Mouse (Mus musculus): ENCODE data around the gene Psma5. TPM values are rescaled to one million over a fixed set of nuclear protein-coding genes. Genes with fewer than 3 reads are reported as not detected.

Psma5 gene
- total RNA-seq, 2 experiments from 2014 or later = 48.6 to 50.5 TPM

DNA sequence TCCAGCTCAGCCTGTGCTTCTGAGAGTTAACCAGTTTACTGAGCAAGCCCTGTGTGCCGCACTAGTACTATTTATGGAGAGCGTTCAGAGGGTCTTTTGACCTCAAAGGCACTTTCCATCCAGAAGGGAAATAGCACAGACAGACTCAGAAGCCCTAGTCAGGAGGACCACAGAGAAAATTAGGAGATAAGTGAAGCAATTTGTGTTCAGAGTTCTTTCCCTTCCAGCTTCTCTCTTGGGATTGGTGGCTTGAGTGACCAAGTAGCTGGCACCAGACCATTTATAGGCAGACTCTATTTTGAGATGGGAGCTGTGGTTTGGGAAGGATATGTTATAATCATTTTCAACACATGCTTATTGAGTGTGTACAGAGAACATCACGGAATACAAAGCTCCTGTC, 49.7 kb downstream of the Psma5 start:
- DNase-seq = no peak

- no peak for DNase-seq
These were observed 50.8 kb downstream of the Psma5 start for GRCm38 (mm10) chr3:108307485-108307884.

- peak; percentile 64 for DNase-seq
These were observed 54.2 kb downstream of the Psma5 start for GRCm38 (mm10) chr3:108310921-108311341.

- DNase-seq = no peak
These were observed 55.0 kb downstream of the Psma5 start for GRCm38 (mm10) chr3:108311688-108312087.

- no peak for DNase-seq
These were observed 55.7 kb downstream of the Psma5 start for GRCm38 (mm10) chr3:108312414-108312813.

GRCm38 (mm10) chr3:108313138-108313537, 56.4 kb downstream of the Psma5 start:
- no peak for DNase-seq

DNA sequence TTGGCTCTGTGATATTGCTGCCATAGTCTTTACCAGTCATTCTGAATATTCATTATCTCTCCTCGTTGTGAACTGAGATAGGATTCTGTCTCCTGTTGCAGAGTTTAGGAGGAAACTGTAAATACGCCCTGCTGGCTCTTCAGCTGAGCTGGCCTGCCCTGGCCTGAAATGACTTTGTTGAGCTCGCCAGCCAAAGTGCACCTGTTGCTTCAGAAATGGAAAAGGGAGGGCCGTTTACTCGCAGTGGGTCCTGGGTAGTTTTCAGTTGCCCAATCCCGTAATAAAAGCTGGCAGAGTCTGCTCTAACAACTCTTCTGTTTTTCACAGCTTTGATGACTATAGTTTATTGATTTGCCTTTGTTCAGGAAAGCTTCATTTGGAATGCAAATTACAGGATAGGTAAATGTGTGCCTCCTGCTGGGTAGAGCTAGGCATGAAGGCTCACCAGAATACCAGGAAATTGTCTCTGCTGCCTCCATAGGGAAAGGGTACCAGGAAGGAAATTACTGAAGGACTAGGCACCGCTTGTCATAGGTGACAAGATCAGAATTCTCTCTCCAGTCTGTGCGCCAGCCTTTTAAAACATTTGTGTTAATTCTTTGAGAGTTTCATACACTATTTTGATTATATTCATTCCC, 57.4 kb downstream of the Psma5 start:
- DNase-seq = peak; percentile 55

DNA sequence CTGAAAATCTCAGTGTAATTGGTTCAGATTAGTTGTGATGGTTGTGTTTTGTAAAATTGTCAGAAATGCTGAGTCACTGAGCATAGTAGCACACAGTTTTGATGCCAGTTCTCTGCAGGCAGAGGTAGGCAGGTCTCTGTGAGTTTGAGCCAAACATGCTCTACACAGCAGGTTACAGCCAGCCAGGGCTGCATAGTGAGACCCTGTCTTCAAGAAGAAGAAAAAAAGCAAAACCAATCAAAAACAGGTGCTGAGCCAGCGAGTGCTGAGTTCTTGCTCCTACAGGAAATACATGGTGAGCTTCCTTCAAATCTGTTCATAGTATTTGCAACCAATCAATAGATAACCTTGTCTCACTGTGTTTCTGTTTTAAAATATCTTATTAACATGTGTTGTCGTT, 61.8 kb downstream of the Psma5 start:
- no peak for DNase-seq

- DNase-seq = no peak
These were observed 64.9 kb downstream of the Psma5 start for GRCm38 (mm10) chr3:108321671-108322070.

GRCm38 (mm10) chr3:108322136-108322535, 65.4 kb downstream of the Psma5 start:
- DNase-seq = no peak

DNA sequence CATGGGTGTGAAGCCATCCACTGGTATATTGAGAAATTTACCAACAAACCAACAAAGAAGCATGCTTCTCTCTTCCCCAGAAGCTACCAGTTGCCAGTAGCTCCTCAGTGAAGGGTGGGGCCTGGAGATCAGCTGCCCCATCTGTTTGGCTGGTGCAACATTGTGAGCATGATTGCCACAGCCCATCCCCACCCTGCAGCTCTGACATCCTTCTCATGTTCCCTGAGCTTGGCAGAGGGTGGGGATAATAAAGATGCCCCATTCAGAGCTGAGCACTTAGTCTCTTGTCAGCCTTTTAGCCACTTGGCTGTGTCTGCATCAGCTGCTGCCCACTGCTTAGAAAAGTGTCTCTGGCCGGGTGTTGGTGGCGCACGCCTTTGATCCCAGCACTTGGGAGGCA, 66.2 kb downstream of the Psma5 start:
- peak; percentile 83 for DNase-seq

- no peak for DNase-seq
These were observed 68.1 kb downstream of the Psma5 start for GRCm38 (mm10) chr3:108324837-108325236.

DNA sequence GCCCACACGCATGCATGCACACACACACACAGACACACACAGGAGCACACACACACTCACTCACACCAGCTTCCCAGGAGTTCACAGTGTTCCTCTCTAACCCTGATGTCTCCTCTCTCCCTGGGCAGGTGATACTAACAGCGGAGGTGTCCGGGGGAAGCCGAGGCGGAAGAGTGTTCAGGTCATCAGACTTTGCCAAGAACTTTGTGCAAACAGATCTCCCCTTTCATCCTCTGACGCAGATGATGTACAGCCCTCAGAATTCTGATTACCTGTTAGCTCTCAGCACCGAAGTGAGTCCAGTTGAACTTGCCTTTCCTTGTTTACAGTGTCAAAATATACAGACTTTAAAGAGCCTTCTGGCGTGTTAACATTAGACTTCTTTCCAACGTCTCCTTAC, 68.8 kb downstream of the Psma5 start:
- DNase-seq = no peak

DNA sequence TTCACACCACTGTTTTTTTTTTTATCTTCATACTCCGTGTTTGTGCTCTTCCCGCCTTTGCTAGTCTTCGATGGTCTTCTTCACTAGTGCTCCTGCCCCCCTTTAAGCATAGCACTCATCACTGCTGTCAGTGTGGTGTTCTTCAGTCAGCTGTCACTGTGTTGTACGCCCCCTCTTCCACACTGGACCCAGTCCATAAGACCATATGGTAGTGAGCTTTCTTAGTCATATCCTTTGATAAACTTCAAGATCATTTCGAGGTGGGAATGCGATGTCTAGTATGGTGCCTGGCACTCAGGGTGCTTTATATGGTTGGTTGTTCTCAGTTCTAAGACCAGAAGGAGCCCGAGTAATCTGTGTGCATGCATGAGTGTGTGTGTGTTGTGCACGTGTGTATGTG, 70.5 kb downstream of the Psma5 start:
- no peak for DNase-seq

- DNase-seq = peak; percentile 66
These were observed 71.2 kb downstream of the Psma5 start for GRCm38 (mm10) chr3:108327916-108328315.

DNA sequence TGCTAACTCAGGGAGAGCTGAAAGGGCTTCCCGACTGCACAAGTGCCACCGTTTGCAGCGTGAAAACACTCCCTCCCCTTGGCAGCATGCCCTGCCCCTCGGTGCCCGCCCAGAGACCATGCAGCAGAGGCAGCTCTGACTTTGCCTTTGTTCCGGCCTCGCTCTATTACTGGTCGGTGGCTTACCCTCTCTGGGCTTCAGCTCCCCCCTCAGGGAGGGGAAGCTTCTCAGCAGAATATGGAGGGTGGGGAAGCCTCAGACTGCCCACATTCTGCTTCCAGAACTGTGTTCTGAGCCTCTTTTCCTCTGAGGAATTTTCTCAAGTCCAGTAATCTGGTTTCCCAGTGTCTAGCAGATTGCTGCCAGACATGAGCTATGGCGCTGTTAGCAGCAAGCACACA, 71.7 kb downstream of the Psma5 start:
- peak; percentile 42 for DNase-seq

Other genes starting within 250 kb of the Psma5 start
- 100 to 1,000 TPM; 153 to 158 TPM for gene Gstm1, start 239.0 kb upstream of the Psma5 start, total RNA-seq (2021)
- gene Gstm4, start 212.0 kb upstream of the Psma5 start, total RNA-seq (2021) = 10 to 100 TPM; 11.8 to 12.1 TPM
- 1 to 10 TPM; 3.5 to 5.5 TPM for gene Ampd2, start 170.3 kb upstream of the Psma5 start, total RNA-seq (2021)
- under 1 TPM in 1 of 2 experiments, not detected in 1; 0.15 TPM for gene Gnat2, start 164.1 kb upstream of the Psma5 start, total RNA-seq (2021)
- 10 to 100 TPM; 11.4 to 11.7 TPM for gene Gnai3, start 110.8 kb upstream of the Psma5 start, total RNA-seq (2021)
- gene Gpr61, start 102.0 kb upstream of the Psma5 start, total RNA-seq (2021) = not detected
- gene Amigo1, start 70.6 kb upstream of the Psma5 start, total RNA-seq (2021) = 10 to 100 TPM; 21.3 to 23.3 TPM
- gene Cyb561d1, start 55.7 kb upstream of the Psma5 start, total RNA-seq (2021) = 1 to 10 TPM; 2.7 TPM
- 1 to 10 TPM; 6.1 to 6.5 TPM for gene Atxn7l2, start 46.0 kb upstream of the Psma5 start, total RNA-seq (2021)
- gene Sypl2, start 30.3 kb upstream of the Psma5 start, total RNA-seq (2021) = 100 to 1,000 TPM; 596 to 597 TPM
- gene Sort1, start 27.2 kb downstream of the Psma5 start, total RNA-seq (2021) = 10 to 100 TPM; 34.0 to 48.3 TPM
- gene Mybphl, start 108.0 kb downstream of the Psma5 start, total RNA-seq (2021) = not detected
- under 1 TPM in 1 of 2 experiments, not detected in 1; 0.32 TPM for gene Psrc1, start 126.9 kb downstream of the Psma5 start, total RNA-seq (2021)
- gene Celsr2, start 158.6 kb downstream of the Psma5 start, total RNA-seq (2021) = 1 to 10 TPM; 4.8 to 5.9 TPM
- 100 to 1,000 TPM; 105 to 114 TPM for gene Sars, start 188.3 kb downstream of the Psma5 start, total RNA-seq (2021)